Comparison of ENCODE assay signal across 17 mouse cellular contexts in the genomic region with DNA sequence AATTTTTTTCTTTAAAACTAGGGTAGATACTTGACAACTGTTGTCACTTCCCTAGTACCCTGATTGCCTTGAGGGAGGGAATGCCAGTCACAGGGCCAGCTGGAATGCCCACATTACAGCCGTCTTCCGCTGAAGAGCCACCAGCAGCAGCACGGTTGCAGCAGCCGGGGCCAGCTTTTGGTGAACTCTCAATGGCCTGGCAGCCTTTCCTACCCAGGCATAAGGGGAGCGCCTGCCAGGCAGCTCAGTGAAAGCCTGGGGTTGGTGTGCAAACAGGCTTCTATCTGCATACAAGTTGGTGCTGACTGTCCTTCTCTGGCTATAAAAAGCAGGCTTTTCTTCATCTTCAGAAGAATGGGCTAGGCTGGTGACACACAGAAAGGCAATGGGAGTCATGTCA. TPM values are rescaled to one million over a fixed set of nuclear protein-coding genes. Genes with fewer than 3 reads are reported as not detected.
DNase-seq lines count a peak whose midpoint lies in the region; ATAC-seq and TF ChIP-seq lines count a peak whose summit lies in the region.
"Had no signal": no experiment of that assay in that cellular context is flagged by ENCODE, and none has a peak within 500 bp of the region (broad histone marks: within the 10 kb centered on the region; RNA-seq: fewer than 3 reads in every experiment).

No protein-coding gene starts in this region.

- H3K27me3 ChIP-seq in cerebellum, adult 2 months (ENCODE audit: control insufficient read depth, insufficient read depth, low read length): no peaks in the 10 kb centered on the region
- no peaks in the 10 kb centered on the region for H3K27me3 ChIP-seq in heart, postnatal 0 days (ENCODE audit: control insufficient read depth, insufficient read depth, low read length)
- H3K27me3 ChIP-seq in heart, embryonic 12.5 days (replicated peaks): peaks cover 6% of the 10 kb centered on the region; the same call in 1 of the 2 replicates
- H3K27me3 ChIP-seq in midbrain, postnatal 0 days (ENCODE audit: insufficient read depth, low read length): no peaks in the 10 kb centered on the region
- no peaks in the 10 kb centered on the region for H3K27me3 ChIP-seq in midbrain, embryonic 13.5 days
- H3K27me3 ChIP-seq: embryonic facial prominence, embryonic 15.5 days; heart, embryonic 15.5 days; Patski had no signal

- no peaks in the 10 kb centered on the region for H3K36me3 ChIP-seq in heart, postnatal 0 days (replicated peaks; ENCODE audit: control insufficient read depth, insufficient read depth, low read length)
- no peaks in the 10 kb centered on the region for H3K36me3 ChIP-seq in heart, embryonic 12.5 days
- no peaks in the 10 kb centered on the region for H3K36me3 ChIP-seq in midbrain, postnatal 0 days (ENCODE audit: insufficient read depth, low read length)
- H3K36me3 ChIP-seq in midbrain, embryonic 13.5 days: no peaks in the 10 kb centered on the region
- H3K36me3 ChIP-seq: embryonic facial prominence, embryonic 15.5 days; heart, embryonic 15.5 days had no signal

- ATAC-seq in heart, postnatal 0 days (ENCODE audit: insufficient read depth, low read depth): 0 out of 2 replicates have a peak, but pooled peaks have one; percentile 24
- no peak for ATAC-seq in heart, embryonic 12.5 days (ENCODE audit: insufficient number of reproducible peaks, low FRiP score)
- no peak for ATAC-seq in midbrain, postnatal 0 days (ENCODE audit: low FRiP score)
- ATAC-seq in midbrain, embryonic 13.5 days: no peak
- ATAC-seq: Patski had no signal

- DNase-seq in cerebellum, adult 2 months: peak; percentile 48 to 58
- DNase-seq in cerebellum, adult 11 months: no peak
- DNase-seq in heart, postnatal 0 days (ENCODE audit: low spot score): no peak
- peak; percentile 66 for DNase-seq in midbrain, postnatal 0 days (ENCODE audit: low spot score)
- DNase-seq in heart, postnatal 4 days: peak; percentile 43
- no peak for DNase-seq in B cell, adult 2 months
- DNase-seq: kidney, adult 9 months; kidney, postnatal 4 days; lung, adult 2 months; midbrain, embryonic 14.5 days; thymus, postnatal 4 days had no signal

- TF ChIP-seq CTCF in cerebellum, adult 2 months (IDR thresholded peaks at IDR 0.05; ENCODE audit: borderline replicate concordance, insufficient read depth, low read depth, low read length): no peak
- no peak for TF ChIP-seq CTCF in heart, postnatal 0 days (IDR thresholded peaks at IDR 0.05; ENCODE audit: low read depth)
- no peak for TF ChIP-seq CTCF in midbrain, postnatal 0 days (IDR thresholded peaks at IDR 0.05)

- peaks cover 25% of the 10 kb centered on the region for H3K4me1 ChIP-seq in cerebellum, adult 2 months (ENCODE audit: control insufficient read depth, insufficient read depth, low read length)
- peaks cover 7% of the 10 kb centered on the region; the same call in 1 of the 2 replicates for H3K4me1 ChIP-seq in heart, postnatal 0 days (ENCODE audit: control insufficient read depth, insufficient read depth)
- H3K4me1 ChIP-seq in heart, embryonic 12.5 days (replicated peaks): no peaks in the 10 kb centered on the region
- H3K4me1 ChIP-seq in midbrain, postnatal 0 days (ENCODE audit: insufficient read depth, low read length): peaks cover 4% of the 10 kb centered on the region; the same call in 1 of the 2 replicates
- peaks cover 15% of the 10 kb centered on the region for H3K4me1 ChIP-seq in midbrain, embryonic 13.5 days (replicated peaks)

- no peak overlapping the region for H3K4me2 ChIP-seq in heart, postnatal 0 days (ENCODE audit: low read depth, low read length)
- H3K4me2 ChIP-seq in heart, embryonic 12.5 days: no peak overlapping the region
- H3K4me2 ChIP-seq in midbrain, postnatal 0 days (ENCODE audit: low read depth, low read length, poor library complexity, severe bottlenecking): no peak overlapping the region
- H3K4me2 ChIP-seq in midbrain, embryonic 13.5 days (replicated peaks): no peak overlapping the region
- H3K4me2 ChIP-seq: embryonic facial prominence, embryonic 15.5 days; heart, embryonic 15.5 days had no signal

- no peak overlapping the region for H3K4me3 ChIP-seq in cerebellum, adult 2 months (replicated peaks; ENCODE audit: insufficient read depth, low read depth, low read length)
- H3K4me3 ChIP-seq in heart, postnatal 0 days (ENCODE audit: low read depth, low read length): no peak overlapping the region
- H3K4me3 ChIP-seq in heart, embryonic 12.5 days: no peak overlapping the region
- no peak overlapping the region for H3K4me3 ChIP-seq in midbrain, postnatal 0 days (ENCODE audit: low read depth, low read length)
- no peak overlapping the region for H3K4me3 ChIP-seq in midbrain, embryonic 13.5 days (replicated peaks)
- H3K4me3 ChIP-seq: embryonic facial prominence, embryonic 15.5 days; heart, embryonic 15.5 days had no signal

- H3K9me3 ChIP-seq in heart, postnatal 0 days (replicated peaks; ENCODE audit: control insufficient read depth, low read length): no peaks in the 10 kb centered on the region
- no peaks in the 10 kb centered on the region for H3K9me3 ChIP-seq in heart, embryonic 12.5 days (replicated peaks)
- no peaks in the 10 kb centered on the region for H3K9me3 ChIP-seq in midbrain, postnatal 0 days (ENCODE audit: low read length)
- H3K9me3 ChIP-seq in midbrain, embryonic 13.5 days: no peaks in the 10 kb centered on the region
- H3K9me3 ChIP-seq: embryonic facial prominence, embryonic 15.5 days; heart, embryonic 15.5 days had no signal

- 28% methylated on average over 5 of the region's 5 CpGs for WGBS in cerebellum, adult 2 months
- 40% methylated on average over 5 of the region's 5 CpGs for WGBS in heart, postnatal 0 days
- WGBS in heart, embryonic 12.5 days: 86% methylated on average over 5 of the region's 5 CpGs
- 67% methylated on average over 5 of the region's 5 CpGs for WGBS in midbrain, postnatal 0 days
- WGBS in midbrain, embryonic 13.5 days: 85% methylated on average over 5 of the region's 5 CpGs

- no peak for TF ChIP-seq POLR2A in cerebellum, adult 2 months (IDR thresholded peaks at IDR 0.05; ENCODE audit: borderline replicate concordance, insufficient read depth, low read length)

- TF ChIP-seq EP300 in heart, postnatal 0 days (IDR thresholded peaks at IDR 0.05; ENCODE audit: low read depth): no peak

- no peak overlapping the region for H3K27ac ChIP-seq in cerebellum, adult 2 months (ENCODE audit: insufficient read depth, low read length)
- no peak overlapping the region for H3K27ac ChIP-seq in heart, postnatal 0 days (ENCODE audit: low read depth)
- no peak overlapping the region for H3K27ac ChIP-seq in heart, embryonic 12.5 days (ENCODE audit: poor library complexity, severe bottlenecking)
- H3K27ac ChIP-seq in midbrain, postnatal 0 days (ENCODE audit: low read depth, low read length): no peak overlapping the region
- no peak overlapping the region for H3K27ac ChIP-seq in midbrain, embryonic 13.5 days
- H3K27ac ChIP-seq: embryonic facial prominence, embryonic 15.5 days; heart, embryonic 15.5 days; macrophage had no signal

- H3K9ac ChIP-seq in heart, postnatal 0 days (replicated peaks; ENCODE audit: low read depth, low read length): no peak overlapping the region
- no peak overlapping the region for H3K9ac ChIP-seq in heart, embryonic 12.5 days
- H3K9ac ChIP-seq in midbrain, postnatal 0 days (replicated peaks; ENCODE audit: low read length, poor library complexity, severe bottlenecking): no peak overlapping the region
- no peak overlapping the region for H3K9ac ChIP-seq in midbrain, embryonic 13.5 days (replicated peaks)
- H3K9ac ChIP-seq: embryonic facial prominence, embryonic 15.5 days; heart, embryonic 15.5 days had no signal

RNA-seq across cellular contexts. Expression of gene Gper1, which starts 17.5 kb away (rescaled TPM):
- 4.0 and 4.4 TPM in 2 replicates for polyA plus RNA-seq in cerebellum, adult 2 months (2012; rRNA removed)
- total RNA-seq in heart, postnatal 0 days (2014; rRNA removed; ENCODE audit: low replicate concordance): 1.3 and 4.5 TPM in 2 replicates
- 1.0 and 2.0 TPM in 2 replicates for polyA plus RNA-seq in heart, postnatal 0 days (2015; fragmentation: Nextera tagmentation; extraction: Ambion mirVana)
- polyA plus RNA-seq in heart, embryonic 12.5 days (2016; fragmentation: Nextera tagmentation; extraction: Ambion mirVana): 0.79 and 0.96 TPM in 2 replicates
- 5.8 and 8.9 TPM in 2 replicates for total RNA-seq in midbrain, postnatal 0 days (2014; rRNA removed)
- 5.8 and 7.1 TPM in 2 replicates for polyA plus RNA-seq in midbrain, postnatal 0 days (2015; fragmentation: Nextera tagmentation; extraction: Ambion mirVana)
- polyA plus RNA-seq in midbrain, embryonic 13.5 days (2015; fragmentation: Nextera tagmentation; extraction: Ambion mirVana): 6.0 and 7.5 TPM in 2 replicates
- total RNA-seq in heart, postnatal 4 days (2021): 1 to 10 TPM; 1.8 to 2.3 TPM
- polyA plus RNA-seq: macrophage had no signal

RNA-seq across cellular contexts. Expression of gene 3110082I17Rik, which starts 19.9 kb away (rescaled TPM):
- 7.1 and 7.4 TPM in 2 replicates for polyA plus RNA-seq in cerebellum, adult 2 months (2012; rRNA removed)
- 5.0 and 5.9 TPM in 2 replicates for total RNA-seq in heart, postnatal 0 days (2014; rRNA removed; ENCODE audit: low replicate concordance)
- polyA plus RNA-seq in heart, postnatal 0 days (2015; fragmentation: Nextera tagmentation; extraction: Ambion mirVana): 9.5 and 10.6 TPM in 2 replicates
- polyA plus RNA-seq in heart, embryonic 12.5 days (2016; fragmentation: Nextera tagmentation; extraction: Ambion mirVana): 21.3 and 21.6 TPM in 2 replicates
- total RNA-seq in midbrain, postnatal 0 days (2014; rRNA removed): 4.3 and 7.9 TPM in 2 replicates
- polyA plus RNA-seq in midbrain, postnatal 0 days (2015; fragmentation: Nextera tagmentation; extraction: Ambion mirVana): 14.9 and 15.1 TPM in 2 replicates
- 17.3 and 19.5 TPM in 2 replicates for polyA plus RNA-seq in midbrain, embryonic 13.5 days (2015; fragmentation: Nextera tagmentation; extraction: Ambion mirVana)
- total RNA-seq in heart, postnatal 4 days (2021): 10 to 100 TPM; 10.8 to 10.9 TPM

RNA-seq across cellular contexts. Expression of gene C130050O18Rik, which starts 35.4 kb away (rescaled TPM):
- 0.21 and 0.25 TPM in 2 replicates for polyA plus RNA-seq in cerebellum, adult 2 months (2012; rRNA removed)
- total RNA-seq in heart, postnatal 0 days (2014; rRNA removed; ENCODE audit: low replicate concordance): 1.7 and 1.8 TPM in 2 replicates
- 0.23 and 0.31 TPM in 2 replicates for polyA plus RNA-seq in heart, postnatal 0 days (2015; fragmentation: Nextera tagmentation; extraction: Ambion mirVana)
- polyA plus RNA-seq in heart, embryonic 12.5 days (2016; fragmentation: Nextera tagmentation; extraction: Ambion mirVana): 0.10 and 0.36 TPM in 2 replicates
- 0.19 TPM in 1 of 2 replicates, not detected in the other for total RNA-seq in midbrain, postnatal 0 days (2014; rRNA removed)
- polyA plus RNA-seq in midbrain, postnatal 0 days (2015; fragmentation: Nextera tagmentation; extraction: Ambion mirVana): 0.17 TPM in 1 of 2 replicates, not detected in the other
- 0.13 TPM in 1 of 2 replicates, not detected in the other for polyA plus RNA-seq in midbrain, embryonic 13.5 days (2015; fragmentation: Nextera tagmentation; extraction: Ambion mirVana)
- under 1 TPM; 0.47 to 0.74 TPM for total RNA-seq in heart, postnatal 4 days (2021)

RNA-seq across cellular contexts. Expression of gene Zfand2a, which starts 43.9 kb away (rescaled TPM):
- polyA plus RNA-seq in cerebellum, adult 2 months (2012; rRNA removed): 37.1 and 42.8 TPM in 2 replicates
- total RNA-seq in heart, postnatal 0 days (2014; rRNA removed; ENCODE audit: low replicate concordance): 16.6 and 18.0 TPM in 2 replicates
- polyA plus RNA-seq in heart, postnatal 0 days (2015; fragmentation: Nextera tagmentation; extraction: Ambion mirVana): 5.6 and 6.3 TPM in 2 replicates
- 11.2 and 12.7 TPM in 2 replicates for polyA plus RNA-seq in heart, embryonic 12.5 days (2016; fragmentation: Nextera tagmentation; extraction: Ambion mirVana)
- total RNA-seq in midbrain, postnatal 0 days (2014; rRNA removed): 56.5 and 60.6 TPM in 2 replicates
- 30.4 and 35.0 TPM in 2 replicates for polyA plus RNA-seq in midbrain, postnatal 0 days (2015; fragmentation: Nextera tagmentation; extraction: Ambion mirVana)
- polyA plus RNA-seq in midbrain, embryonic 13.5 days (2015; fragmentation: Nextera tagmentation; extraction: Ambion mirVana): 12.7 and 13.9 TPM in 2 replicates
- total RNA-seq in heart, postnatal 4 days (2021): 10 to 100 TPM; 20.6 to 21.5 TPM

Comparison
In these comparisons a context has a peak if more than half of its experiments do, and no peak if none do; other contexts are left out.
1. DNase-seq: peak in cerebellum, adult 2 months (2 of 2), midbrain, postnatal 0 days (single experiment) and heart, postnatal 4 days (single experiment); none in cerebellum, adult 11 months (single experiment), heart, postnatal 0 days (single experiment) and B cell, adult 2 months (0 of 2).